Mouse (Mus musculus) liver, embryonic 12.5 days (tissue): ENCODE measurements at regions not wholly inside any gene's neighbourhood (a gene's known extent, or its start where the extent isn't known, plus 50 kb on each side); places are given as distances from the start of the nearest gene placed in this dataset.

ENCODE experiments used
- ATAC-seq: fragments of 200-750 bp; cut with Nextera tagmentation; 2 replicates; pipeline ENCODE4 v1.8.0; 2017; ENCODE audit warnings: moderate number of reproducible peaks, mild to moderate bottlenecking, moderate library complexity
- H3K27ac ChIP-seq: fragments of 300-500 bp; sonication (generic); 2 replicates; pipeline ENCODE4 v1.5.1; 2016; ENCODE audit warnings: mild to moderate bottlenecking
- H3K27me3 ChIP-seq: fragments of 300-500 bp; sonication (generic); replicated peaks from 2 replicates; pipeline ENCODE4 v1.6.1; 2016; ENCODE audit warnings: mild to moderate bottlenecking, moderate library complexity
- H3K36me3 ChIP-seq: fragments of 300-500 bp; sonication (generic); 2 replicates; pipeline ENCODE4 v1.6.1; 2016; ENCODE audit warnings: mild to moderate bottlenecking, moderate library complexity
- H3K4me1 ChIP-seq: fragments of 300-500 bp; sonication (generic); 2 replicates; pipeline ENCODE4 v1.6.1; 2016
- H3K4me2 ChIP-seq: fragments of 300-500 bp; sonication (generic); 2 replicates; pipeline ENCODE4 v1.6.1; 2016; ENCODE audit warnings: mild to moderate bottlenecking, moderate library complexity
- H3K4me3 ChIP-seq: fragments of 300-500 bp; sonication (generic); 2 replicates; pipeline ENCODE4 v1.5.1; 2016; ENCODE audit warnings: mild to moderate bottlenecking, moderate library complexity
- H3K9ac ChIP-seq: fragments of 300-500 bp; sonication (generic); 2 replicates; pipeline ENCODE4 v1.6.1; 2016; ENCODE audit warnings: mild to moderate bottlenecking, moderate library complexity
- H3K9me3 ChIP-seq: fragments of 300-500 bp; sonication (generic); replicated peaks from 2 replicates; pipeline ENCODE4 v1.6.1; 2016; ENCODE audit warnings: mild to moderate bottlenecking, moderate library complexity
- WGBS: fragments of 180-500 bp; shearing (Covaris S2); methylation state at CpG from one replicate; pipeline ENCODE4 v1.1.7; 2016; ENCODE audit not compliant: insufficient replicate concordance; 5-methylcytosine and 5-hydroxymethylcytosine counted together

DNA sequence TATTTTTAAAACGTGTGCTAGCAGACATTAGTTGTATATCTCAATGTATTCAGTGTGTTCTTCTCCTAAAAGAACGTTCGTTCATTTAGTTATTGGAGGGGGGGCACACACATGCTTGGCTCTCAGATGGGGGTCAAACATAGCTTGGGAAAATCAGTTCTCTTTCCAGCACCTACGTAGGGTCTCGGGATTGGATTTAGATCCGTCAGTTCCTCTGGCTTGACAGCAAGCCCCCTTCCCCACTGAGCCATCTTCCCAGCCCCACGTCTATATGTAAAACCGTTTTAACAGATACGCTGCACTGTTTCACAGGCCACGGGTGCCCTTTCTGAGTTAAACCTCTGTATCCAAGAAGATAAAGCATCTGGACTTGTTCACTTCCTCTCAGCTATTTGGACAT lies 100.5 kb upstream of the Nckap5 start:
- 59% methylated on average over 10 of the region's 10 CpGs for WGBS
- Histone ChIP-seq H3K27me3 (no peaks in the 10 kb centered on the region), H3K36me3 (no peaks in the 10 kb centered on the region), H3K9me3 (no peaks in the 10 kb centered on the region), H3K4me1 (no peaks in the 10 kb centered on the region), H3K4me2 (no peak overlapping the region), H3K27ac (no peak overlapping the region), H3K4me3 (no peak overlapping the region), H3K9ac (no peak overlapping the region)
- no peak for ATAC-seq

DNA sequence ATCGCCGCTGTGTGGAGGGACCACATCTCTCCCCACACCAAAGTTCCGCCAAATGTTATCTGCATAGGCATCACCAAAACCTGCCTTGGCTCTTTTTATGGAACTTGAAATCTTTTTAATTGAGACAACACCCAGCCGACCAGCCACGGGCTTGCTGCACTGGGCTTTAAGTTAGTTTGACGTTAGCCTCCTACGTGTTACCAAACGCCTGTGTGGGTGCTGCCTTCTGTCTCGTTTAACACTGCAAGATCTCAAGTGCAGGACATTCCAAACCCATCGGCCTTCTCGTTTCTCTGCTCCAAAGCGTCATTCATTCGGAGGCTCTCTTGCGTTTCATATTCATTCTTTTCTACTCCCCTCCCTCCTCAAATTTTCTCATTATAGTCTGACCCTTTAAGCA lies 100.0 kb upstream of the Nckap5 start:
- Histone ChIP-seq H3K27me3 (no peaks in the 10 kb centered on the region), H3K27ac (no peak overlapping the region), H3K4me2 (no peak overlapping the region), H3K36me3 (no peaks in the 10 kb centered on the region), H3K4me1 (no peaks in the 10 kb centered on the region), H3K9ac (no peak overlapping the region), H3K4me3 (no peak overlapping the region), H3K9me3 (no peaks in the 10 kb centered on the region)
- 73% methylated on average over 14 of the region's 14 CpGs for WGBS
- ATAC-seq, result no peak

DNA sequence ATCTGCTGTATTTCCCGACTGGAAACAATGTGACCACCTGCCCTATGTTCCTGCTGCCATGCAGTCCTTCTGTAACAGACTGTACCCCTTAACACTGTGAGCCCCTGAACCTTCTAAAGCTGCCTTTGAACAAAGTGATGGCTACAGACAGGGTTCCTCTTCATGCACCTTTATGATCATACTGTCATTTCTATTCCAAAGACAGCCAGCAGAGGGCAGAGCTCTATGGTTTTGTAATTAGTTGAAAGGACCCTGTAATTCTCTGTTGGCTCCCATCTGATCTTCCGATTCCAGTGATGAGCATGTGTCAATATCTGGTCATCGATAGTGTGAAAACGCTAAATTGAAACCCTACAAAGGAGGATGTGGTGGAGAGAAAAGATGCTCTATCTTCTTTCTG lies 99.1 kb upstream of the Nckap5 start:
- no peak overlapping the region for H3K9ac ChIP-seq
- no peaks in the 10 kb centered on the region for H3K27me3 ChIP-seq
- H3K4me1 ChIP-seq, result no peaks in the 10 kb centered on the region
- ATAC-seq, result no peak
- no peaks in the 10 kb centered on the region for H3K36me3 ChIP-seq
- H3K27ac ChIP-seq, result no peak overlapping the region
- WGBS, result 49% methylated on average over 4 of the region's 4 CpGs
- H3K9me3 ChIP-seq, result no peaks in the 10 kb centered on the region
- H3K4me3 ChIP-seq, result no peak overlapping the region
- H3K4me2 ChIP-seq, result no peak overlapping the region

DNA sequence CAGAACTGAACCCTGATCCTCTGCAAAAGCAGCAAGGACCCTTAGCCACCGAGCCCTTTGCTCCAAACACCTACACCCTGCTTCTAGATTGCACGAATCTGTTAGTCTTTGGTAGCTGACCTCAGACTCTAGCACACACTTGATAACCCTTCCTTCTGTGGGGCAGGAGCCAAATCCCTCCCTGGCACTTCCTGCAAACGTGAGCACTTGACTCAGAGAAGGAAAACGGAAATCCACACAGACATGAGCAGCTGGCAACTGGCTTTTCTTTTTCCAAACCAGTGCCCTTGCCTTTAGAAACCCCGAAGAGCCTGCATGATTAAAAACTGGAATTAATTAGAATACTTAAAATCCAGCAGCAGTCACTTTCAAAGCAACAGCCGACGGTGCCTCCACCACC lies 97.6 kb upstream of the Nckap5 start:
- Histone ChIP-seq H3K27me3 (no peaks in the 10 kb centered on the region), H3K9me3 (no peaks in the 10 kb centered on the region), H3K4me2 (no peak overlapping the region), H3K4me3 (no peak overlapping the region), H3K9ac (no peak overlapping the region), H3K36me3 (no peaks in the 10 kb centered on the region), H3K27ac (no peak overlapping the region), H3K4me1 (no peaks in the 10 kb centered on the region)
- no peak for ATAC-seq
- 51% methylated on average over 7 of the region's 7 CpGs for WGBS

DNA sequence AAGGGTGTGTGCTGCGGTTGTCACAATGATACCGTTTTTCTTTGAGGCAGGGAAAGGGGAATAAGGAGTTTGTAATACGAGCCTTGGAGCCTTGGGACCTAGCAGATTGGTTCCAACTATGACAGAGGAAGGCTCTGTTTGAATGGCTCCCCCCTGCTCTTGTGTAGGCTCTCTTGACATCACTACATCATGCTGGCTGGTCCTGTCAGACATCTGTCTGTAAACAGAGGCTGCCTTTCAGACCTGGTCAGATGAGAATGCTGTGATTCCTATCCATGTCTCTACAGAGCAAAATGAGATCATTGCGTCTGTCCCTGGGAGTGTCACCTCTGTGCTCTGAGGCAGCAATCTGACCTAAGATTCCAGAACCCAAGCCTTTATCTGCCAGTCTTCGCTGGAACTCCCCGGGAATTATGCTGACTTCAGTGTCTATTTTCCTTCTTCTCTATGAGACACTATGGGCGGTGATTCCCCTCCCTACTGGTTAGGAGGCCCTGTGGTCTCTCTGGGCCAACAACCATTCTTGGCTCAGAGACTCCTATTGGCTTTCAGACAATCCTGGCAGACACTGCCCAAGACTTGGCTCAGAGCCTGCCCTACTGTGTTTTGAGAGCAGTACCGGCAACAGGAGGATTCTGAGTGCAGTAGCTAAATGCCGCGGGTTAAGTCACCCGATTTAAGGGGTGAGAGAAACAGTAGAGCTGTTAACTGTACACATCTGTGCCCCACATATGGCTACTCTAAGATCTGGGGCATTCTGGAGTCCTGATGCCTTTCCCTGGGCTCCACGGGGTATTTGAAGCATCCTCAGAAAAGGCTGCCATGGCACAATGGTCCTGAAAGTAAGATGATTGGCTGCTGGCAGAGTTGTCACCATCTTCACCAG lies 94.8 kb upstream of the Nckap5 start:
- Histone ChIP-seq H3K9me3 (no peaks in the 10 kb centered on the region), H3K9ac (no peak overlapping the region), H3K4me2 (no peak overlapping the region), H3K27ac (no peak overlapping the region), H3K27me3 (no peaks in the 10 kb centered on the region), H3K36me3 (no peaks in the 10 kb centered on the region), H3K4me3 (no peak overlapping the region), H3K4me1 (no peaks in the 10 kb centered on the region)
- WGBS, result 66% methylated on average over 12 of the region's 12 CpGs
- no peak for ATAC-seq

DNA sequence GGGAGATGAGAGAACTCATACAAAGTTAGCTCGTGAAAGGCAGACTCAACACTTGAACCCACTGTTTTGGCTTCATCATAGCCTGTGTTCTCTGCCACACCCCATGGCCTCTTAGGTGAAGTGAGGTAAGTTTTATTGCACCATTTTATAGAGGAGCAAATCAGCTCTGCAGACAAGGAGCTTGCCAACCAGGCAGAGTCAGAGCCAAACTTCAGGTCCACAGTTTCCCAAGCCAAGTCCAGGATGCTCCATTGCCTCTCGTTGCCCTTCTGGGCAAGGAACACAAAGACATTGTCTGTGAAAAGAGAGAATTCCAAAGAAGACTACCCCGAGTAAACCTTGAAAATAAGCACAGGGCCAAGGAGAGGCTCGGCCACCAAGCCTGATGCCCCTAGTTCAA lies 93.4 kb upstream of the Nckap5 start:
- no peaks in the 10 kb centered on the region for H3K27me3 ChIP-seq
- 66% methylated on average over 4 of the region's 4 CpGs for WGBS

DNA sequence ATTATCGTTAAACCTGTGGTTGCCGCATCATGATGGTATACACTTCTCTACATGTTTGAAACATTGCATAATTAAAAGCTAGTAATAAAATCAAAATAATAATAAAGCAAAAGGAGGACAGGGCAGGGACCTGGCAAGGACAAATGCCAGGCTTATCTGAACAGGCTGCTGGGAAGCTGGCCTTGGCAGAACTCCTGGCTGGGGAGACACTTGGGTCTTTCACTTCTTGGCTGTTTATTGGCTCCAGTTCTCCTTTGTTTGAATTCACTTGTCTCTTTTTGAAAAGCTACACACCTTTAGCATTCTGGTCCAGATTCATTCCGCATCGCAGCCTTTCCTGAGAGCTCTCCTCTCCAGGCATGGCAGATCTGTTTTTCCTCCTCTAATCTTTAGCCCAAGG lies 91.6 kb upstream of the Nckap5 start:
- no peaks in the 10 kb centered on the region for H3K4me1 ChIP-seq
- no peak overlapping the region for H3K9ac ChIP-seq
- H3K27me3 ChIP-seq, result no peaks in the 10 kb centered on the region
- H3K4me2 ChIP-seq, result no peak overlapping the region
- no peak for ATAC-seq
- H3K9me3 ChIP-seq, result no peaks in the 10 kb centered on the region
- H3K27ac ChIP-seq, result no peak overlapping the region
- no peaks in the 10 kb centered on the region for H3K36me3 ChIP-seq
- WGBS, result 78% methylated on average over 4 of the region's 4 CpGs
- H3K4me3 ChIP-seq, result no peak overlapping the region

More for the DNA sequence above, 93.4 kb upstream of the Nckap5 start:
- H3K9me3 ChIP-seq, result no peaks in the 10 kb centered on the region
- H3K9ac ChIP-seq, result no peak overlapping the region
- no peak overlapping the region for H3K27ac ChIP-seq
- no peak for ATAC-seq
- no peak overlapping the region for H3K4me2 ChIP-seq
- H3K4me3 ChIP-seq, result no peak overlapping the region
- H3K36me3 ChIP-seq, result no peaks in the 10 kb centered on the region
- no peaks in the 10 kb centered on the region for H3K4me1 ChIP-seq

DNA sequence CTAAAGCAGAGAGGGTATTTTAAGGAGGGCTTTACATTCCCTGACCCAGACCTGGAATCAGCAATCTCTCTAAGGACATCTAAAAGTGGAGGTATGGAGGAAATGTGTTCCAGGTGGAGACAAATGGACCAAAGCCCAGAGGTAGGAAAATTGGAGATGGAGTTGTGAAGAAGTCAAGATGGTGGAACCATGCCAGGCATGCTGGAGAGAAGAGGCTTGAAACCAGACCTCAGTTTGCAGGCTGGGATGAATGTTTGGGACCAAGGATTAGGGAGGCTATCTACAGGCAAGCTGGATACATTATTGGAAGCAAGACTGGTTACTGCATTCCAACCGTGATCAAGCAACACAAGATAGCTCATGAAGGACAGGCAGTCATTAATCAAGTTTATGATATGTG lies 88.3 kb upstream of the Nckap5 start:
- no peak for ATAC-seq
- Histone ChIP-seq H3K9me3 (no peaks in the 10 kb centered on the region), H3K4me2 (no peak overlapping the region), H3K27me3 (no peaks in the 10 kb centered on the region), H3K36me3 (no peaks in the 10 kb centered on the region), H3K27ac (no peak overlapping the region), H3K4me3 (no peak overlapping the region), H3K4me1 (no peaks in the 10 kb centered on the region), H3K9ac (no peak overlapping the region)
- WGBS, result 66% methylated on average over 1 of the region's 1 CpGs

DNA sequence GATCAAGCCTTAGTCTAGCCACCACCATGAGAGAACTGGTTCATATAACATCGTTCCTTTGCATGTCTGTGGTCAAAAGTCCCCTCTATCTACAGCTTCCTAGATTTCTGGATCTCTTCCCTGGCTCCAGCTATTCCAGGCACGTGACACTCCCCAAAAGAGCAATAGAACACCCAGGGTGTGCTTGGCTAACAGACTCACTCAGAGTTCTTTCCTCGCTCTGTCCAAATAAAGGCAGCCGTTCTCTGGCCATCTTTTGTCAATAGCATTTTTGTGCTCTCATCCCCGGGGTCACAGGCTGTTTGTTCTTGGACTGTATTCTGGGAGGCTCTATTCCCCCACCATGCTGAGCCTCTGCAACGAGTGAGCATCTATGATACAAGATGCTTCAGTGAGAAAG lies 87.3 kb upstream of the Nckap5 start:
- Histone ChIP-seq H3K4me1 (no peaks in the 10 kb centered on the region), H3K9ac (no peak overlapping the region), H3K9me3 (no peaks in the 10 kb centered on the region), H3K27me3 (no peaks in the 10 kb centered on the region), H3K36me3 (no peaks in the 10 kb centered on the region), H3K4me2 (no peak overlapping the region), H3K27ac (no peak overlapping the region), H3K4me3 (no peak overlapping the region)
- WGBS, result 57% methylated on average over 6 of the region's 6 CpGs
- no peak for ATAC-seq

DNA sequence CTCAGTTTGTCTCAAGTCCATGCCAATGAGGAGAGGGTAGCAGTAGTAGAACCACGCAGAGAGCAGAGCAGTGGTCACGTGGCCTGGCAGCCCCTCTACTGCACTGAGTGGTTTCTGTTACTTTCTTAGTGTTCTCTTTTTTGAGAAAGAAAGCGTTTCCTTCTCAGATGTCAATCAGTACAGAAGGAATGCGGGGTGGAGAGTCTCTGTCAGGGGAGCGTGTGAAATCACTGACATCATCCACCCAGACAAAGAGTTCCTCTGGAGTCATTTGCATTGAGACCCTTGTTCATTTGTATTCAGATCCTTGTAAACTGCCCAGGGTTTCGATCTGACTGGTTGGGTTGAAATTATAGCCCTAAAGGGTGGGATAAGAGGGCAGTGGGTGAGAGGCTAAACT lies 85.8 kb upstream of the Nckap5 start:
- Histone ChIP-seq H3K9me3 (no peaks in the 10 kb centered on the region), H3K27ac (no peak overlapping the region), H3K4me1 (no peaks in the 10 kb centered on the region), H3K27me3 (no peaks in the 10 kb centered on the region), H3K36me3 (no peaks in the 10 kb centered on the region), H3K9ac (no peak overlapping the region), H3K4me3 (no peak overlapping the region), H3K4me2 (no peak overlapping the region)
- no peak for ATAC-seq
- whole genome bisulfite sequencing, result 49% methylated on average over 6 of the region's 6 CpGs

DNA sequence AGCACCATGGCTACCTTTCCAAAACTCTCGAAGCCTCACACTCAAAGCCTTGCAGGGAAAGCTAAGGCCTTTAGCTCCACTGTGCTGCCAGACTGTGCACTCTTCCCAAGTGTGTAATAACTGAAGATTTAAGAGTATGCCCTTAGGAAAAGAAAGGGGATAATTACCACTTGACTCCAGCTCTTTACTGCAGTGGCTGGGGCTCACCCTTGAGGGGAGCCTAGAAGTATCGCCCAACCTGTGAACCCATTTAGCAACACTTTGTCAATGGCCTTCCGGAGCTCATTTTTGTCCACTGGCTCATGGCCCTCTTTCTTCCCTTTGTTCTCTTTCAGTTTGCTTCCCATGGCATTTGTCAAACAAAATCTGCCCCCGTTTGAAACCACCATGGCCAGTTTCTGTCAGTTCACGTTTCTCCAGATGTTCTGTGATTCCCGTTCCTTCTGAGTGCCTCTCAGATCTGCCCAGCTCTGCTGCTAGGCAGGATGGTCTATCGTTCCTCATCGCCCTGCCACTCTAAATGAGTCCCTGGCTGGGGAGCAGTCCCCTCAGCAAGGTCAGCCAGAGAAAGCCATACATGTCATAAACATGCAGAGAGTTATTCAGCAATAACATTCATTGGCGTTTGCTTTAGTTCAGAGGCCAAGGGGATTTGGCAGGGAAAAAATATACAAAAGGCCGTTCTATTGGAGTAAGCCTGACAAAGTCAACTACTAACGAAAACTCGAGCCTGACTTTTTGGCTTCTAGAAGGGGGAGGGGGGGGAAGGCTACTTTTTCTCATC lies 80.9 kb upstream of the Nckap5 start:
- H3K4me3 ChIP-seq, result no peak overlapping the region
- 70% methylated on average over 12 of the region's 12 CpGs for WGBS
- H3K4me1 ChIP-seq, result no peaks in the 10 kb centered on the region
- no peaks in the 10 kb centered on the region for H3K36me3 ChIP-seq
- no peak overlapping the region for H3K27ac ChIP-seq
- no peaks in the 10 kb centered on the region for H3K9me3 ChIP-seq
- H3K27me3 ChIP-seq, result no peaks in the 10 kb centered on the region
- H3K9ac ChIP-seq, result no peak overlapping the region
- no peak overlapping the region for H3K4me2 ChIP-seq
- no peak for ATAC-seq

DNA sequence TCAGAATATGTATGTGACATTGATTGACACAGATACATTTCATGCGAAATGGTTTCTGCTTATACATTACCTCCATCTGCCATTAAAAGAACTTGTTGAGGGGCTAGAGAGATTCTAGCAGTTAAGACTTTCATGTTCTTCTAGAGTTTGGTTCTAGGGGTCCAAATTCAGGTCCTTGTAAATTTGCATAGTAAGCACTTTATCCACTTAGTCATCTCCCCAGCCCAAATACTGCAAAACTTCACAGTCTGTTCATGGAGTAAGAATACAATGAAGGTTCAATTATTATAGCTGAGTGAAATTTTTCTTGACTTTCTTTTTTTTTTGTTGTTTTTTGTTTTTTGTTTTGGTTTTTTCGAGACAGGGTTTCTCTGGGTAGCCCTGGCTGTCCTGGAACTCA lies 76.8 kb upstream of the Nckap5 start:
- no peak overlapping the region for H3K4me2 ChIP-seq
- no peaks in the 10 kb centered on the region for H3K36me3 ChIP-seq
- H3K4me1 ChIP-seq, result no peaks in the 10 kb centered on the region
- no peaks in the 10 kb centered on the region for H3K9me3 ChIP-seq
- ATAC-seq, result no peak
- H3K27me3 ChIP-seq, result no peaks in the 10 kb centered on the region
- H3K27ac ChIP-seq, result no peak overlapping the region
- no peak overlapping the region for H3K4me3 ChIP-seq
- 57% methylated on average over 2 of the region's 2 CpGs for WGBS
- H3K9ac ChIP-seq, result no peak overlapping the region
